Mouse (Mus musculus): ENCODE results near the gene Smok2b. TPM values are rescaled to one million over a fixed set of nuclear protein-coding genes. Genes with fewer than 3 reads are reported as not detected.
A peak's percentile ranks its signal among the peaks of the same experiment; 100 is the strongest.
"Not testable (repeated sequence)": the region's sequence is repeated elsewhere in the genome, so short reads cannot be mapped to it uniquely, and the experiment has no call there.

Gene Smok2b
- not detected in 2 replicates for polyA plus RNA-seq (2016; fragmentation: Nextera tagmentation; extraction: Ambion mirVana)

GRCm38 (mm10) chr17:13229957-13230356, at the start of gene Smok2b:
Gene Smok2b (plus strand): TSS chr17:13230257.
- 56% methylated on average over 2 of the region's 2 CpGs for WGBS (ENCODE audit: insufficient replicate concordance)
- H3K4me2 ChIP-seq; H3K27me3 ChIP-seq (replicated peaks); H3K27ac ChIP-seq; H3K36me3 ChIP-seq; ATAC-seq; H3K4me3 ChIP-seq; H3K4me1 ChIP-seq; H3K9ac ChIP-seq: not testable (repeated sequence)
- H3K9me3 ChIP-seq (replicated peaks), result peaks cover 87% of the 10 kb centered on the region

- not testable (repeated sequence) for H3K4me1 ChIP-seq; H3K27me3 ChIP-seq (replicated peaks); H3K27ac ChIP-seq; ATAC-seq; H3K4me2 ChIP-seq; H3K4me3 ChIP-seq; H3K9ac ChIP-seq; H3K36me3 ChIP-seq
- WGBS (ENCODE audit: insufficient replicate concordance), result 76% methylated on average over 5 of the region's 5 CpGs
- peaks cover 36% of the 10 kb centered on the region for H3K9me3 ChIP-seq (replicated peaks)
Measured at GRCm38 (mm10) chr17:13180491-13180890, 49.6 kb upstream of the Smok2b start.

- not testable (repeated sequence) for H3K9ac ChIP-seq; H3K27ac ChIP-seq; H3K27me3 ChIP-seq (replicated peaks); H3K4me2 ChIP-seq; H3K4me1 ChIP-seq; H3K36me3 ChIP-seq; ATAC-seq; H3K4me3 ChIP-seq
- H3K9me3 ChIP-seq (replicated peaks), result peaks cover 53% of the 10 kb centered on the region
- WGBS (ENCODE audit: insufficient replicate concordance), result 58% methylated on average over 3 of the region's 4 CpGs
Measured at GRCm38 (mm10) chr17:13182712-13183111, 47.3 kb upstream of the Smok2b start.

GRCm38 (mm10) chr17:13184514-13184913, 45.5 kb upstream of the Smok2b start:
- not testable (repeated sequence) for H3K4me3 ChIP-seq; H3K27me3 ChIP-seq (replicated peaks); H3K27ac ChIP-seq; H3K4me1 ChIP-seq; ATAC-seq; H3K9ac ChIP-seq; H3K4me2 ChIP-seq; H3K36me3 ChIP-seq
- H3K9me3 ChIP-seq (replicated peaks), result peaks cover 59% of the 10 kb centered on the region
- 77% methylated on average over 4 of the region's 5 CpGs for WGBS (ENCODE audit: insufficient replicate concordance)

- not testable (repeated sequence) for ATAC-seq
Measured at GRCm38 (mm10) chr17:13186541-13186940, 43.5 kb upstream of the Smok2b start.

GRCm38 (mm10) chr17:13187621-13188020, 42.4 kb upstream of the Smok2b start:
- peaks cover 58% of the 10 kb centered on the region for H3K9me3 ChIP-seq (replicated peaks)
- not testable (repeated sequence) for H3K4me2 ChIP-seq; H3K4me3 ChIP-seq; H3K36me3 ChIP-seq; ATAC-seq; H3K4me1 ChIP-seq; H3K9ac ChIP-seq; H3K27ac ChIP-seq; H3K27me3 ChIP-seq (replicated peaks)
- WGBS (ENCODE audit: insufficient replicate concordance), result 48% methylated on average over 6 of the region's 6 CpGs

More at GRCm38 (mm10) chr17:13186541-13186940, 43.5 kb upstream of the Smok2b start:
- peaks cover 60% of the 10 kb centered on the region for H3K9me3 ChIP-seq (replicated peaks)
- H3K27ac ChIP-seq; H3K4me1 ChIP-seq; H3K4me3 ChIP-seq; H3K9ac ChIP-seq; H3K27me3 ChIP-seq (replicated peaks); H3K36me3 ChIP-seq; H3K4me2 ChIP-seq: not testable (repeated sequence)
- 67% methylated on average over 6 of the region's 6 CpGs for WGBS (ENCODE audit: insufficient replicate concordance)

GRCm38 (mm10) chr17:13188846-13189245, 41.2 kb upstream of the Smok2b start:
- peaks cover 61% of the 10 kb centered on the region for H3K9me3 ChIP-seq (replicated peaks)
- not testable (repeated sequence) for H3K4me1 ChIP-seq; ATAC-seq; H3K4me3 ChIP-seq; H3K4me2 ChIP-seq; H3K9ac ChIP-seq; H3K27ac ChIP-seq; H3K36me3 ChIP-seq; H3K27me3 ChIP-seq (replicated peaks)
- WGBS (ENCODE audit: insufficient replicate concordance), result 67% methylated on average over 2 of the region's 2 CpGs

- H3K9ac ChIP-seq; ATAC-seq; H3K27ac ChIP-seq; H3K4me3 ChIP-seq; H3K4me2 ChIP-seq; H3K4me1 ChIP-seq; H3K36me3 ChIP-seq; H3K27me3 ChIP-seq (replicated peaks): not testable (repeated sequence)
- WGBS (ENCODE audit: insufficient replicate concordance), result 67% methylated on average over 10 of the region's 10 CpGs
- peaks cover 65% of the 10 kb centered on the region for H3K9me3 ChIP-seq (replicated peaks)
Measured at GRCm38 (mm10) chr17:13190836-13191583, 39.0 kb upstream of the Smok2b start.

- H3K4me3 ChIP-seq; H3K4me2 ChIP-seq; H3K36me3 ChIP-seq; H3K9ac ChIP-seq; H3K4me1 ChIP-seq; H3K27ac ChIP-seq; H3K27me3 ChIP-seq (replicated peaks): not testable (repeated sequence)
- peak; percentile 40; the same call in 1 of the 2 replicates for ATAC-seq
- WGBS (ENCODE audit: insufficient replicate concordance), result 51% methylated on average over 4 of the region's 4 CpGs
- peaks cover 55% of the 10 kb centered on the region for H3K9me3 ChIP-seq (replicated peaks)
Measured at GRCm38 (mm10) chr17:13196486-13196885, 33.6 kb upstream of the Smok2b start.

GRCm38 (mm10) chr17:13198812-13199211, 31.2 kb upstream of the Smok2b start:
- H3K4me2 ChIP-seq; ATAC-seq; H3K9ac ChIP-seq; H3K4me3 ChIP-seq; H3K27me3 ChIP-seq (replicated peaks); H3K4me1 ChIP-seq; H3K36me3 ChIP-seq; H3K27ac ChIP-seq: not testable (repeated sequence)
- WGBS (ENCODE audit: insufficient replicate concordance), result 60% methylated on average over 2 of the region's 2 CpGs
- H3K9me3 ChIP-seq (replicated peaks), result peaks cover 45% of the 10 kb centered on the region

- not testable (repeated sequence) for H3K9ac ChIP-seq; H3K27me3 ChIP-seq (replicated peaks); H3K36me3 ChIP-seq; H3K4me2 ChIP-seq; H3K4me1 ChIP-seq; ATAC-seq; H3K4me3 ChIP-seq; H3K27ac ChIP-seq
- 69% methylated on average over 8 of the region's 9 CpGs for WGBS (ENCODE audit: insufficient replicate concordance)
- H3K9me3 ChIP-seq (replicated peaks), result peaks cover 39% of the 10 kb centered on the region
Measured at GRCm38 (mm10) chr17:13199880-13200409, 30.1 kb upstream of the Smok2b start.

- not testable (repeated sequence) for H3K9ac ChIP-seq; H3K4me2 ChIP-seq; H3K4me3 ChIP-seq; H3K4me1 ChIP-seq; ATAC-seq; H3K36me3 ChIP-seq; H3K27me3 ChIP-seq (replicated peaks); H3K27ac ChIP-seq
- H3K9me3 ChIP-seq (replicated peaks), result peaks cover 35% of the 10 kb centered on the region
- 73% methylated on average over 4 of the region's 4 CpGs for WGBS (ENCODE audit: insufficient replicate concordance)
Measured at GRCm38 (mm10) chr17:13201551-13201950, 28.5 kb upstream of the Smok2b start.
